Mouse (Mus musculus) left cerebral cortex, adult 9 months (tissue): ENCODE measurements around the gene Loxl4.

Experiments used
- DNase-seq, 2 experiments: peaks; one replicate each; pipeline ENCODE4 v3.0.0; 2022; ENCODE audit warnings: low spot score in 2 of 2

Loxl4 gene

GRCm38 (mm10) chr19:42566283-42567019 is 46.2 kb downstream of the Loxl4 start:
- DNase-seq = no peak

GRCm38 (mm10) chr19:42563726-42564270 is 48.8 kb downstream of the Loxl4 start:
- no peak for DNase-seq

- DNase-seq = no peak
Measured at GRCm38 (mm10) chr19:42562981-42563380, 49.6 kb downstream of the Loxl4 start.

GRCm38 (mm10) chr19:42561991-42562390 is 50.6 kb downstream of the Loxl4 start:
- DNase-seq = no peak

- no peak for DNase-seq
Measured at GRCm38 (mm10) chr19:42558701-42559100, 53.9 kb downstream of the Loxl4 start.
